Mouse (Mus musculus) liver, embryonic 14.5 days (tissue): ENCODE results near the gene Frmd5.

Experiments used
- CTCF ChIP-seq: IDR thresholded peaks from 2 replicates; pipeline ENCODE4 v1.5.1; 2016; ENCODE audit warnings: antibody characterized with exemption, low read depth, control low read depth
- EP300 ChIP-seq: IDR thresholded peaks from 2 replicates; pipeline ENCODE4 v1.6.1; 2016; ENCODE audit warnings: antibody characterized with exemption, low read depth

DNA sequence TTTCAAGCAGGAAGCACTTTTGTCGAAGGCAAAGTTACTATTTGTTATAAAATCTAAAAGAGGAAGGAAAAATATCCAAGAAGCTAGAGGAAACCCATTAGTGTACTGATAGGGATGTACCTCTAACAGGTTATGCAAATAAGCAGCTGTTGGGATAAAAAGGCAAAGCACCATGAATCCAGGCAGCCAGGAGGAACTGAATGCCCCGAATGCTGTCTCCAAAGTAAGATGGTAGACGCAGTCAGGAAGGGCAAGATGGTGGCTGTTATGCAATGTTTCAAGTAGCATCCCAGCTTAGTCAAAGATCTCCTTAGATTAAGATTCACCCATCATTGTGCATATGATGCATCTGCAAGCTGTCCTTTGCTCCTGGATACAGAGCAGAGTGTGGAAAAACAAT lies 2.2 kb upstream of the Frmd5 start:
- no peak for TF ChIP-seq CTCF
- no peak for TF ChIP-seq EP300
